Comparison of ENCODE assay signal across 22 mouse cellular contexts in genomic region chr10:6998576-6999250, GRCm38 (mm10). TPM values are rescaled to one million over a fixed set of nuclear protein-coding genes. Genes with fewer than 3 reads are reported as not detected.
DNase-seq lines count a peak whose midpoint lies in the region; ATAC-seq and TF ChIP-seq lines count a peak whose summit lies in the region.
"Had no signal": no experiment of that assay in that cellular context is flagged by ENCODE, and none has a peak within 500 bp of the region (broad histone marks: within the 10 kb centered on the region; RNA-seq: fewer than 3 reads in every experiment).

No protein-coding gene starts in this region.

- ATAC-seq in erythroblast, adult 5-6 weeks (replicated peaks; ENCODE audit: low FRiP score, poor library complexity, severe bottlenecking): no peak
- ATAC-seq in lung, postnatal 0 days: no peak
- no peak for ATAC-seq in forebrain, embryonic 14.5 days
- ATAC-seq: activated CD4-positive, CD25-positive, alpha-beta regulatory T cell, adult 4 months; forebrain, embryonic 16.5 days; intestine, embryonic 16.5 days; Patski had no signal

- no peak overlapping the region for H3K4me2 ChIP-seq in lung, postnatal 0 days (replicated peaks; ENCODE audit: low read depth, low read length)
- no peak overlapping the region for H3K4me2 ChIP-seq in forebrain, embryonic 14.5 days (ENCODE audit: low read length)
- H3K4me2 ChIP-seq: embryonic facial prominence, embryonic 15.5 days; heart, embryonic 13.5 days; hindbrain, embryonic 15.5 days had no signal

- WGBS in lung, postnatal 0 days: 85% methylated on average over 4 of the region's 4 CpGs
- WGBS in forebrain, embryonic 14.5 days: 91% methylated on average over 4 of the region's 4 CpGs

- no peak for TF ChIP-seq CTCF in lung, postnatal 0 days (IDR thresholded peaks at IDR 0.05)

- no peaks in the 10 kb centered on the region for H3K4me1 ChIP-seq in lung, postnatal 0 days (ENCODE audit: insufficient read depth, low read depth, low read length)
- no peaks in the 10 kb centered on the region for H3K4me1 ChIP-seq in forebrain, embryonic 14.5 days (ENCODE audit: control insufficient read depth, insufficient read depth, low read length)
- H3K4me1 ChIP-seq: embryonic facial prominence, embryonic 15.5 days; hindbrain, embryonic 15.5 days had no signal

- no peak overlapping the region for H3K27ac ChIP-seq in lung, postnatal 0 days (ENCODE audit: low read length)
- H3K27ac ChIP-seq in forebrain, embryonic 14.5 days (ENCODE audit: low read depth, low read length): no peak overlapping the region
- H3K27ac ChIP-seq: embryonic facial prominence, embryonic 15.5 days; heart, embryonic 13.5 days; hindbrain, embryonic 15.5 days had no signal

- peak; percentile 89 for DNase-seq in brain, adult 2 months (ENCODE audit: low read depth, low spot score)
- peak; percentile 71 for DNase-seq in cerebellum, adult 11-12 months
- DNase-seq in cerebellum, adult 9-10 months: peak; percentile 78
- DNase-seq in cerebellum, postnatal 25 days: peak; percentile 52 to 63
- DNase-seq in lung, postnatal 0 days (ENCODE audit: low spot score): no peak
- no peak for DNase-seq in forebrain, embryonic 14.5 days (ENCODE audit: low spot score)
- DNase-seq: adrenal gland, postnatal 14 days; embryo, embryonic 11 days; gastrocnemius, postnatal 25 days; heart, adult 11 months; heart, postnatal 36 days; kidney, adult 8-10 months had no signal

- no peaks in the 10 kb centered on the region for H3K27me3 ChIP-seq in lung, postnatal 0 days (replicated peaks; ENCODE audit: insufficient read depth, low read length)
- no peaks in the 10 kb centered on the region for H3K27me3 ChIP-seq in forebrain, embryonic 14.5 days (replicated peaks; ENCODE audit: control insufficient read depth, insufficient read depth, low read length)
- H3K27me3 ChIP-seq: CH12.LX; embryonic facial prominence, embryonic 15.5 days; heart, embryonic 13.5 days; hindbrain, embryonic 15.5 days; Patski had no signal

- TF ChIP-seq EP300 in lung, postnatal 0 days (IDR thresholded peaks at IDR 0.05): no peak

- H3K36me3 ChIP-seq in lung, postnatal 0 days (ENCODE audit: insufficient read depth, low read length): no peaks in the 10 kb centered on the region
- H3K36me3 ChIP-seq in forebrain, embryonic 14.5 days (ENCODE audit: control insufficient read depth, insufficient read depth, low read length): no peaks in the 10 kb centered on the region
- H3K36me3 ChIP-seq: embryonic facial prominence, embryonic 15.5 days; heart, embryonic 13.5 days; hindbrain, embryonic 15.5 days had no signal

- H3K9ac ChIP-seq in lung, postnatal 0 days (replicated peaks; ENCODE audit: low read depth): no peak overlapping the region
- no peak overlapping the region for H3K9ac ChIP-seq in forebrain, embryonic 14.5 days (ENCODE audit: low read length)
- H3K9ac ChIP-seq: embryonic facial prominence, embryonic 15.5 days; heart, embryonic 13.5 days; hindbrain, embryonic 15.5 days had no signal

- no peaks in the 10 kb centered on the region for H3K9me3 ChIP-seq in lung, postnatal 0 days (ENCODE audit: low read length)
- H3K9me3 ChIP-seq in forebrain, embryonic 14.5 days (replicated peaks; ENCODE audit: control insufficient read depth, low read length): no peaks in the 10 kb centered on the region
- H3K9me3 ChIP-seq: embryonic facial prominence, embryonic 15.5 days; heart, embryonic 13.5 days; hindbrain, embryonic 15.5 days had no signal

- H3K4me3 ChIP-seq in lung, postnatal 0 days (ENCODE audit: low read depth, low read length): no peak overlapping the region
- no peak overlapping the region for H3K4me3 ChIP-seq in forebrain, embryonic 14.5 days (ENCODE audit: low read depth, low read length)
- H3K4me3 ChIP-seq: embryonic facial prominence, embryonic 15.5 days; heart, embryonic 13.5 days; hindbrain, embryonic 15.5 days had no signal

RNA-seq across cellular contexts. Expression of gene Ipcef1, which starts 53.6 kb away (rescaled TPM):
- 9.4 and 21.9 TPM in 2 replicates for total RNA-seq in erythroblast, adult 5-6 weeks (2015; ENCODE audit: low replicate concordance)
- total RNA-seq in erythroblast, adult 5-6 weeks (2017; ENCODE audit: low replicate concordance): 6.0 and 7.1 TPM in 2 replicates
- 0.27 and 0.29 TPM in 2 replicates for polyA plus RNA-seq in lung, postnatal 0 days (2015; fragmentation: Nextera tagmentation; extraction: Ambion mirVana)
- 1.1 and 2.0 TPM in 2 replicates for polyA plus RNA-seq in forebrain, embryonic 14.5 days (2014; fragmentation: Nextera tagmentation; extraction: Ambion mirVana)
- total RNA-seq: gastrocnemius, adult 18-20 months had no signal
- polyA plus RNA-seq: Patski had no signal

Comparison
In these comparisons a context has a peak if more than half of its experiments do, and no peak if none do; other contexts are left out.
1. DNase-seq: peak in brain, adult 2 months (single experiment), cerebellum, adult 11-12 months (single experiment), cerebellum, adult 9-10 months (single experiment) and cerebellum, postnatal 25 days (2 of 2); none in lung, postnatal 0 days (single experiment) and forebrain, embryonic 14.5 days (single experiment).